In genomic region chr3:144664363-144665299, GRCm38 (mm10) we compare ENCODE assay signal across 9 mouse cellular contexts. TPM values are rescaled to one million over a fixed set of nuclear protein-coding genes. Genes with fewer than 3 reads are reported as not detected.
A peak's percentile ranks its signal among the peaks of the same experiment; 100 is the strongest.
DNase-seq lines count a peak whose midpoint lies in the region; ATAC-seq lines count a peak whose summit lies in the region.
"Had no signal": no experiment of that assay in that cellular context is flagged by ENCODE, and none has a peak within 500 bp of the region (broad histone marks: within the 10 kb centered on the region; RNA-seq: fewer than 3 reads in every experiment).

No protein-coding gene starts in this region.

- H3K27me3 ChIP-seq in hindbrain, embryonic 16.5 days (replicated peaks; ENCODE audit: control insufficient read depth, insufficient read depth, low read length), result no peaks in the 10 kb centered on the region
- no peaks in the 10 kb centered on the region for H3K27me3 ChIP-seq in lung, embryonic 15.5 days
- H3K27me3 ChIP-seq: midbrain, embryonic 12.5 days had no signal

- H3K4me1 ChIP-seq in hindbrain, embryonic 16.5 days (ENCODE audit: control insufficient read depth, insufficient read depth, low read depth, low read length), result 0 out of 2 replicates have a peak, but pooled peaks cover 2% of the 10 kb centered on the region
- no peaks in the 10 kb centered on the region for H3K4me1 ChIP-seq in lung, embryonic 15.5 days

- H3K9ac ChIP-seq in hindbrain, embryonic 16.5 days (ENCODE audit: low read depth, low read length), result no peak overlapping the region
- no peak overlapping the region for H3K9ac ChIP-seq in lung, embryonic 15.5 days
- H3K9ac ChIP-seq: midbrain, embryonic 12.5 days had no signal

- peak; percentile 48 to 79 for DNase-seq in adrenal gland, adult (ENCODE audit: inconsistent age in 2 of 2, low spot score in 1 of 2)
- no peak for DNase-seq in adrenal gland, postnatal 4 days (ENCODE audit: low spot score in 2 of 2)
- DNase-seq in gastrocnemius, postnatal 10 days, result peak; percentile 60
- peak; percentile 15 for DNase-seq in testis, postnatal 14 days (ENCODE audit: low spot score)
- no peak for DNase-seq in thymus, postnatal 0 days (ENCODE audit: low spot score)
- no peak for DNase-seq in B cell, adult 2 months

- no peaks in the 10 kb centered on the region for H3K9me3 ChIP-seq in hindbrain, embryonic 16.5 days (ENCODE audit: control insufficient read depth, low read length)
- H3K9me3 ChIP-seq in lung, embryonic 15.5 days, result no peaks in the 10 kb centered on the region
- H3K9me3 ChIP-seq: midbrain, embryonic 12.5 days had no signal

- no peaks in the 10 kb centered on the region for H3K36me3 ChIP-seq in hindbrain, embryonic 16.5 days (ENCODE audit: control insufficient read depth, insufficient read depth, low read length)
- no peaks in the 10 kb centered on the region for H3K36me3 ChIP-seq in lung, embryonic 15.5 days
- H3K36me3 ChIP-seq: midbrain, embryonic 12.5 days had no signal

- no peak overlapping the region for H3K27ac ChIP-seq in hindbrain, embryonic 16.5 days (ENCODE audit: low read depth, low read length)
- H3K27ac ChIP-seq in lung, embryonic 15.5 days, result no peak overlapping the region
- H3K27ac ChIP-seq: midbrain, embryonic 12.5 days had no signal

- H3K4me3 ChIP-seq in hindbrain, embryonic 16.5 days (ENCODE audit: low read length), result no peak overlapping the region
- H3K4me3 ChIP-seq in lung, embryonic 15.5 days, result no peak overlapping the region
- H3K4me3 ChIP-seq: midbrain, embryonic 12.5 days had no signal

- peak overlapping the region; percentile 5 for H3K4me2 ChIP-seq in hindbrain, embryonic 16.5 days (ENCODE audit: low read length)
- H3K4me2 ChIP-seq in lung, embryonic 15.5 days, result peak overlapping the region; percentile 16; the same call in 1 of the 2 replicates
- H3K4me2 ChIP-seq: midbrain, embryonic 12.5 days had no signal

- WGBS in hindbrain, embryonic 16.5 days, result 44% methylated on average over 22 of the region's 22 CpGs
- whole genome bisulfite sequencing in lung, embryonic 15.5 days, result 23% methylated on average over 22 of the region's 22 CpGs

- ATAC-seq in hindbrain, embryonic 16.5 days, result peak; percentile 73
- peak; percentile 35; the same call in 1 of the 2 replicates for ATAC-seq in lung, embryonic 15.5 days (ENCODE audit: borderline replicate concordance, extremely low read depth, low FRiP score, low TSS enrichment)

RNA-seq across cellular contexts. Expression of gene Sh3glb1, which starts 55.5 kb away (rescaled TPM):
- 100 to 1,000 TPM; 125 to 127 TPM for total RNA-seq in adrenal gland, postnatal 4 days (2021)
- 100 to 1,000 TPM; 310 to 331 TPM for total RNA-seq in gastrocnemius, postnatal 10 days (2021)
- polyA plus RNA-seq in hindbrain, embryonic 16.5 days (2015; fragmentation: Nextera tagmentation; extraction: Ambion mirVana), result 95.4 and 113 TPM in 2 replicates
- 110 and 115 TPM in 2 replicates for polyA plus RNA-seq in lung, embryonic 15.5 days (2015; fragmentation: Nextera tagmentation; extraction: Ambion mirVana)
- polyA plus RNA-seq in thymus, postnatal 0 days (2015; fragmentation: Nextera tagmentation; extraction: Ambion mirVana), result 158 and 162 TPM in 2 replicates

Comparison
In these comparisons a context has a peak if more than half of its experiments do, and no peak if none do; other contexts are left out.
1. DNase-seq: peak in adrenal gland, adult (2 of 2), gastrocnemius, postnatal 10 days (single experiment) and testis, postnatal 14 days (single experiment); none in adrenal gland, postnatal 4 days (0 of 2), thymus, postnatal 0 days (single experiment) and B cell, adult 2 months (0 of 2).